Mouse (Mus musculus) heart, adult 10 weeks (tissue): ENCODE measurements around the gene Vash1. TPM values are rescaled to one million over a fixed set of nuclear protein-coding genes. Genes with fewer than 3 reads are reported as not detected.

Experiments
- polyA plus RNA-seq: library from polyadenylated mRNA; stranded (reverse); fragments of 350-450 nt; fragmentation: Illumina TruSeq; extraction: RNeasy Lipid Tissue Mini Kit (QIAGEN cat#74804); gene quantifications from one replicate; pipeline ENCODE4 v1.2.3, GENCODE M21; 2014; ENCODE audit warnings: low read depth, low replicate concordance

Gene Vash1
- polyA plus RNA-seq = 7.2 TPM

GRCm38 (mm10) chr12:86678591-86679545 is at the start of gene Vash1:
TSS of gene Vash1 (plus strand) at chr12:86678700.

GRCm38 (mm10) chr12:86726120-86726640 is 47.7 kb downstream of the Vash1 start, which contains the start of gene Angel1:
TSS of gene Angel1 (minus strand) at chr12:86726460.

GRCm38 (mm10) chr12:86734319-86734810 is 55.9 kb downstream of the Vash1 start, which contains the start of gene Lrrc74a:
TSS of gene Lrrc74a (plus strand) at chr12:86734369.

Other genes starting within 250 kb of the Vash1 start
- gene Angel1, start 47.8 kb downstream of the Vash1 start, polyA plus RNA-seq = 5.4 TPM
- not detected for gene Lrrc74a, start 55.7 kb downstream of the Vash1 start, polyA plus RNA-seq
- gene Irf2bpl, start 206.1 kb downstream of the Vash1 start, polyA plus RNA-seq = 23.8 TPM